26 mouse cellular contexts compared by ENCODE assay signal in genomic region chr1:170530456-170530855, GRCm38 (mm10).
"Had no signal": no experiment of that assay in that cellular context is flagged by ENCODE, and none has a peak within 500 bp of the region (broad histone marks: within the 10 kb centered on the region; RNA-seq: fewer than 3 reads in every experiment).

No protein-coding gene starts in this region.

- H3K4me1 ChIP-seq: hindbrain, embryonic 15.5 days; kidney, embryonic 15.5 days had no signal

- DNase-seq: gastrocnemius, postnatal 14 days; gastrocnemius, postnatal 36 days; heart, adult 11 months; heart, adult 2 months; heart, postnatal 14 days; heart, postnatal 36 days; kidney, adult 11 months; kidney, adult 2 months; kidney, adult 9 months; kidney, postnatal 14 days; kidney, postnatal 36 days; layer of hippocampus, adult 9-11 months; layer of hippocampus, postnatal 36 days; left cerebral cortex, postnatal 4 days had no signal

- ATAC-seq: intestine, embryonic 16.5 days; liver, embryonic 12.5 days had no signal

- H3K9me3 ChIP-seq: heart, embryonic 13.5 days; heart, embryonic 15.5 days; hindbrain, embryonic 13.5 days; hindbrain, embryonic 15.5 days; kidney, embryonic 15.5 days; limb, embryonic 13.5 days; limb, embryonic 15.5 days; liver, embryonic 12.5 days had no signal

- H3K27ac ChIP-seq: heart, adult 2 months; heart, embryonic 13.5 days; heart, embryonic 15.5 days; hindbrain, embryonic 13.5 days; hindbrain, embryonic 15.5 days; kidney, embryonic 15.5 days; kidney, postnatal 0 days; limb, embryonic 13.5 days; limb, embryonic 15.5 days; liver, embryonic 12.5 days; liver, embryonic 14.5 days had no signal

- H3K27me3 ChIP-seq: heart, embryonic 13.5 days; heart, embryonic 15.5 days; hindbrain, embryonic 13.5 days; hindbrain, embryonic 15.5 days; kidney, embryonic 15.5 days; limb, embryonic 13.5 days; limb, embryonic 15.5 days; liver, embryonic 12.5 days had no signal

- H3K9ac ChIP-seq: heart, embryonic 13.5 days; heart, embryonic 15.5 days; hindbrain, embryonic 13.5 days; hindbrain, embryonic 15.5 days; kidney, embryonic 15.5 days; limb, embryonic 13.5 days; limb, embryonic 15.5 days; liver, embryonic 12.5 days; liver, embryonic 14.5 days had no signal

- H3K36me3 ChIP-seq: heart, embryonic 15.5 days; hindbrain, embryonic 13.5 days; hindbrain, embryonic 15.5 days; kidney, embryonic 15.5 days; limb, embryonic 13.5 days; limb, embryonic 15.5 days; liver, embryonic 12.5 days had no signal

- H3K4me3 ChIP-seq: heart, adult 2 months; heart, embryonic 13.5 days; heart, embryonic 15.5 days; hindbrain, embryonic 13.5 days; hindbrain, embryonic 15.5 days; kidney, embryonic 15.5 days; limb, embryonic 13.5 days; limb, embryonic 15.5 days; liver, embryonic 12.5 days had no signal

- H3K4me2 ChIP-seq: heart, embryonic 11.5 days; heart, embryonic 13.5 days; heart, embryonic 15.5 days; hindbrain, embryonic 13.5 days; hindbrain, embryonic 15.5 days; kidney, embryonic 15.5 days; limb, embryonic 13.5 days; limb, embryonic 15.5 days; liver, embryonic 12.5 days had no signal
